Mouse (Mus musculus) kidney, embryonic 14.5 days (tissue): ENCODE data around the gene Cyp21a1. TPM values are rescaled to one million over a fixed set of nuclear protein-coding genes. Genes with fewer than 3 reads are reported as not detected.
"Not testable (repeated sequence)": the region's sequence is repeated elsewhere in the genome, so short reads cannot be mapped to it uniquely, and the experiment has no call there.

Experiments
- ATAC-seq: fragments of 200-750 bp; cut with Nextera tagmentation; 2 replicates; pipeline ENCODE4 v1.8.0; 2017; ENCODE audit warnings: moderate number of reproducible peaks, mild to moderate bottlenecking, moderate TSS enrichment, moderate library complexity; ENCODE audit not compliant: low FRiP score, low TSS enrichment
- H3K27ac ChIP-seq: fragments of 300-500 bp; sonication (generic); 2 replicates; pipeline ENCODE4 v1.5.1; 2014; ENCODE audit warnings: low read depth, mild to moderate bottlenecking, low read length, moderate library complexity, mixed read lengths
- H3K27me3 ChIP-seq: fragments of 300-500 bp; sonication (generic); 2 replicates; pipeline ENCODE4 v1.6.1; 2014; ENCODE audit warnings: mild to moderate bottlenecking, low read length; ENCODE audit not compliant: control insufficient read depth, insufficient read depth
- H3K36me3 ChIP-seq: fragments of 300-500 bp; sonication (generic); 2 replicates; pipeline ENCODE4 v1.6.1; 2014; ENCODE audit warnings: low read length, mixed read lengths; ENCODE audit not compliant: control insufficient read depth, insufficient read depth
- H3K4me1 ChIP-seq: fragments of 300-500 bp; sonication (generic); 2 replicates; pipeline ENCODE4 v1.6.1; 2014; ENCODE audit warnings: low read length, mixed read lengths; ENCODE audit not compliant: control insufficient read depth, insufficient read depth
- H3K4me2 ChIP-seq: fragments of 300-500 bp; sonication (generic); replicated peaks from 2 replicates; pipeline ENCODE4 v1.6.1; 2014; ENCODE audit warnings: low read depth, mild to moderate bottlenecking, low read length
- H3K4me3 ChIP-seq: fragments of 300-500 bp; sonication (generic); 2 replicates; pipeline ENCODE4 v1.5.1; 2014; ENCODE audit warnings: mild to moderate bottlenecking, low read length
- H3K9ac ChIP-seq: fragments of 300-500 bp; sonication (generic); 2 replicates; pipeline ENCODE4 v1.6.1; 2014; ENCODE audit warnings: low read depth, mild to moderate bottlenecking, low read length, moderate library complexity
- H3K9me3 ChIP-seq: fragments of 300-500 bp; sonication (generic); 2 replicates; pipeline ENCODE4 v1.6.1; 2016; ENCODE audit warnings: low read length; ENCODE audit not compliant: control insufficient read depth
- WGBS: fragments of 180-500 bp; shearing (Covaris S2); extraction: QIAGEN DNeasy Blood & Tissue Kit; methylation state at CpG from one replicate; pipeline ENCODE4 v1.1.7; 2014; 5-methylcytosine and 5-hydroxymethylcytosine counted together
- polyA plus RNA-seq: library from polyadenylated mRNA; unstranded; fragments of >200 nt; fragmentation: Nextera tagmentation; extraction: Ambion mirVana; gene quantifications from 2 replicates; pipeline ENCODE4 v1.2.1, GENCODE M21; 2014

Cyp21a1 gene
- polyA plus RNA-seq, 1 experiment from 2014 or later: not detected

GRCm38 (mm10) chr17:34798866-34799530, 5.4 kb downstream of the Cyp21a1 start:
- Histone ChIP-seq H3K27me3 (no peaks in the 10 kb centered on the region), H3K27ac (no peak overlapping the region), H3K4me1 (no peaks in the 10 kb centered on the region), H3K9ac (no peak overlapping the region), H3K4me3 (no peak overlapping the region), H3K4me2 (no peak overlapping the region), H3K9me3 (no peaks in the 10 kb centered on the region), H3K36me3 (no peaks in the 10 kb centered on the region)
- ATAC-seq: no peak
- 92% methylated on average over 14 of the region's 17 CpGs for WGBS

- H3K9ac ChIP-seq, H3K36me3 ChIP-seq, H3K4me3 ChIP-seq, H3K27ac ChIP-seq, H3K4me1 ChIP-seq, H3K9me3 ChIP-seq, H3K4me2 ChIP-seq, ATAC-seq, H3K27me3 ChIP-seq: not testable (repeated sequence)
- WGBS: 91% methylated on average over 6 of the region's 7 CpGs
Measured at GRCm38 (mm10) chr17:34798071-34798470, 6.3 kb downstream of the Cyp21a1 start.

- H3K9ac ChIP-seq, H3K27ac ChIP-seq, H3K4me3 ChIP-seq, ATAC-seq, H3K27me3 ChIP-seq, H3K4me1 ChIP-seq, H3K9me3 ChIP-seq, H3K36me3 ChIP-seq, H3K4me2 ChIP-seq: not testable (repeated sequence)
- WGBS: 85% methylated on average over 10 of the region's 10 CpGs
Measured at GRCm38 (mm10) chr17:34797211-34797995, 7.0 kb downstream of the Cyp21a1 start.

GRCm38 (mm10) chr17:34796311-34797140, 7.8 kb downstream of the Cyp21a1 start:
- Histone ChIP-seq H3K9ac (no peak overlapping the region), H3K4me2 (no peak overlapping the region), H3K4me3 (no peak overlapping the region), H3K9me3 (no peaks in the 10 kb centered on the region), H3K27ac (no peak overlapping the region), H3K36me3 (no peaks in the 10 kb centered on the region), H3K4me1 (no peaks in the 10 kb centered on the region), H3K27me3 (no peaks in the 10 kb centered on the region)
- 88% methylated on average over 8 of the region's 8 CpGs for WGBS
- no peak for ATAC-seq

- Histone ChIP-seq H3K27ac (no peak overlapping the region), H3K27me3 (no peaks in the 10 kb centered on the region), H3K9me3 (no peaks in the 10 kb centered on the region), H3K4me1 (no peaks in the 10 kb centered on the region), H3K9ac (no peak overlapping the region), H3K4me3 (no peak overlapping the region), H3K4me2 (no peak overlapping the region), H3K36me3 (no peaks in the 10 kb centered on the region)
- 66% methylated on average over 9 of the region's 9 CpGs for WGBS
- no peak for ATAC-seq
Measured at GRCm38 (mm10) chr17:34795633-34796032, 8.7 kb downstream of the Cyp21a1 start.

- H3K4me3 ChIP-seq: no peak overlapping the region
- H3K4me2 ChIP-seq: no peak overlapping the region
- H3K9ac ChIP-seq: no peak overlapping the region
- no peaks in the 10 kb centered on the region for H3K4me1 ChIP-seq
- no peak for ATAC-seq
- 86% methylated on average over 10 of the region's 10 CpGs for WGBS
- H3K9me3 ChIP-seq: no peaks in the 10 kb centered on the region
- H3K36me3 ChIP-seq: no peaks in the 10 kb centered on the region
- H3K27me3 ChIP-seq: no peaks in the 10 kb centered on the region
- H3K27ac ChIP-seq: no peak overlapping the region
Measured at GRCm38 (mm10) chr17:34795016-34795415, 9.3 kb downstream of the Cyp21a1 start.

- peaks cover 8% of the 10 kb centered on the region; the same call in 1 of the 2 replicates for H3K9me3 ChIP-seq
- no peaks in the 10 kb centered on the region for H3K27me3 ChIP-seq
- WGBS: 77% methylated on average over 9 of the region's 9 CpGs
- H3K4me1 ChIP-seq: no peaks in the 10 kb centered on the region
- no peak for ATAC-seq
- no peaks in the 10 kb centered on the region for H3K36me3 ChIP-seq
- H3K4me3 ChIP-seq: no peak overlapping the region
- no peak overlapping the region for H3K9ac ChIP-seq
- H3K4me2 ChIP-seq: no peak overlapping the region
- no peak overlapping the region for H3K27ac ChIP-seq
Measured at GRCm38 (mm10) chr17:34777680-34778325, 26.6 kb downstream of the Cyp21a1 start.

GRCm38 (mm10) chr17:34761471-34761870, 42.9 kb downstream of the Cyp21a1 start:
- no peaks in the 10 kb centered on the region for H3K9me3 ChIP-seq
- no peak overlapping the region for H3K9ac ChIP-seq
- no peak for ATAC-seq
- no peak overlapping the region for H3K4me3 ChIP-seq
- no peak overlapping the region for H3K27ac ChIP-seq
- no peaks in the 10 kb centered on the region for H3K36me3 ChIP-seq
- no peaks in the 10 kb centered on the region for H3K27me3 ChIP-seq
- no peak overlapping the region for H3K4me2 ChIP-seq
- no peaks in the 10 kb centered on the region for H3K4me1 ChIP-seq
- WGBS: 73% methylated on average over 3 of the region's 3 CpGs
